Mouse (Mus musculus): ENCODE data around the gene Habp4.

DNA sequence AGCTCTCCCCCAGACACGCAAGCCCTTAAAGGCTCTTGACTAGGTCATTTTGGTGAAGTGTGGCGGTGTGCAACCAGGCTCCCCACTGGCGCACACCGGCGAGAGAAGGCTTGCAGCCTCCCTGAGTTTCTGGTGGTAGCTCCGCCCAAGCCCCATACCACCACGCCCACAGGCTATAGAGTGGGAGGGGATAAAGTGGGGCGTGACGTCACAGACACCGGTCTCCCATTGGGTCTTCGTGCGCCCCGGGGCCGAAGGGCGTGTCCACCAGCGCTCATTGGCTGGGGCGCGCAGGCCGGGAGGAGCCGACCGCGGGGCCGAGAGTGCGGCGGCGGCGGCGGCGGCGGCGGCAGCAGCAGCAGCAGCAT is at the start of gene Habp4:
- TF ChIP-seq POLR2A (IDR thresholded peaks at IDR 0.05; ENCODE audit: borderline replicate concordance, extremely low read depth, low read depth, low read length) (no peak; the same call in 1 of the 2 replicates), CTCF (IDR thresholded peaks at IDR 0.05; ENCODE audit: insufficient read depth, low read length) (no peak)
